Mouse (Mus musculus): ENCODE measurements around the gene Cuedc2.

DNA sequence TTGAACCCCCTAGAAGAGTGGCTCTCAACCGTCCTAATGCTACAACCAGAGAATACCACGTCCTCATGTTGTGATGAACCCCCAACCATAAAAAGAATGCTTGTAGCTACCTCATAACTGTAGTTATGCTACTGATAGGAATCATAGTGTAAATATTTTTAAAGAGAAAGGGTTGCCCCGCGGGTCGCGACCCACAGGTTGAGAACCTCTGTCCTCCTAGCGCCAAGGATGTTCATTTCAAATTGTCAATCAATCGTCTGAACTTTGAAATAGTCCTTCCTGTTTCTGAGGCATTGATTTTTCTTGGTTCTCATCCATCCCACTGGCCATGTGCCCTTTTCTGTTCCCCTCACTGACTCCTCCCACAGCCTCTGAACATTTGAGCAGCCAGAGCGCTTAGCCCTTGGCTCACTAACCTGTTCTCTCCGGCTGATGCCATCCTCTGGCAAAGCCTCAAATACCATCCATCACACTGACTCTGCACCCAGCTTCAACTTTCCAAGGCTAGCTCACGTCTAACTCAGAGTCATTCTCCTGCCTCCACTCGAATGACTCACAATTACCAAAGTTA lies 47.9 kb downstream of the Cuedc2 start:
- peak; percentile 17; the same call in 1 of the 2 replicates for TF ChIP-seq CTCF (IDR thresholded peaks at IDR 0.05; ENCODE audit: low read depth)
- no peak for TF ChIP-seq EP300 (IDR thresholded peaks at IDR 0.05; ENCODE audit: low read depth)
